Comparison of ENCODE assay signal across 8 mouse cellular contexts in the genomic region with DNA sequence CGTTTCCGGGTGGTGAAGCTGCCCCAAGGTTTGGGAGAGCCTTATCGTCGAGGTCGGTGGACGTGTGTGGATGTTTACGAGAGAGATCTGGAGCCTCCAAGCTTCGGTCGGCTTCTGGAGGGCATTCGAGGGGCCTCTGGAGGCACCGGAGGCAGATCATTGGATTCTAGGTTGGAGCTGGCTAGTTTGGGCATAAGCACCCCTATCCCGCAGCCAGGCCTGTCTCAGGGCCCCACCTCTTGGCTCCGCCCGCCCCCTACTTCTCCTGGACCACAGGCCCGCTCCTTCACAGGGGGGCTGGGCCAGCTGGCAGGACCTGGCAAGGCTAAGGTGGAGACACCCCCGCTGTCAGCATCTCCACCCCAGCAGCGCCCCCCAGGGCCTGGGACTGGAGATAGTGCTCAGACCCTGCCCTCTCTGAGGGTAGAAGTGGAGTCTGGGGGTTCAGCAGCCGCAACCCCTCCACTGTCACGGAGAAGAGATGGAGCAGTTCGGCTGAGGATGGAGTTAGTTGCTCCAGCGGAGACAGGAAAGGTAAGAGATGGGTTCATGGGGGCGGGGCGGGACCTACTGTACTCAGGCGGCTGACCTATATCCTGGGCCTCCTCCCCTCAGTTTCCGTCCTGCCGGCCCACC. TPM values are rescaled to one million over a fixed set of nuclear protein-coding genes. Genes with fewer than 3 reads are reported as not detected.
DNase-seq lines count a peak whose midpoint lies in the region; ATAC-seq and TF ChIP-seq lines count a peak whose summit lies in the region.

No protein-coding gene starts in this region.

- H3K9me3 ChIP-seq in forebrain, embryonic 13.5 days (replicated peaks) = no peaks in the 10 kb centered on the region
- no peaks in the 10 kb centered on the region for H3K9me3 ChIP-seq in hindbrain, postnatal 0 days (ENCODE audit: low read length)
- H3K9me3 ChIP-seq in liver, postnatal 0 days (ENCODE audit: low read length) = no peaks in the 10 kb centered on the region
- no peaks in the 10 kb centered on the region for H3K9me3 ChIP-seq in neural tube, embryonic 13.5 days

- peak overlapping the region; percentile 84 for H3K9ac ChIP-seq in forebrain, embryonic 13.5 days
- H3K9ac ChIP-seq in hindbrain, postnatal 0 days (replicated peaks; ENCODE audit: low read length) = peak overlapping the region; percentile 65
- peak overlapping the region; percentile 91 for H3K9ac ChIP-seq in liver, postnatal 0 days (replicated peaks)
- peak overlapping the region; percentile 72 for H3K9ac ChIP-seq in neural tube, embryonic 13.5 days

- intact Hi-C loops in gastrocnemius, adult 2 months (cut with DNase I) = loop anchor here (10.0 kb wide), 1 partner anchor 243 kb away; the partner anchor contains the start of gene Pop7
- intact Hi-C loops in gastrocnemius, postnatal 36 days (cut with DNase I) = loop anchor here (5.0 kb wide), 1 partner anchor 215 kb away; the partner anchor contains the start of genes Epo and Gnb2

- ATAC-seq in cerebellum, adult (ENCODE audit: insufficient number of reproducible peaks, low FRiP score, low TSS enrichment) = peak; percentile 32; the same call in 1 of the 2 replicates
- ATAC-seq in forebrain, embryonic 13.5 days = no peak
- ATAC-seq in hindbrain, postnatal 0 days = no peak
- ATAC-seq in liver, postnatal 0 days = peak; percentile 5; the same call in 1 of the 2 replicates
- ATAC-seq in neural tube, embryonic 13.5 days (ENCODE audit: low read depth) = peak; percentile 5; the same call in 1 of the 2 replicates
- ATAC-seq in inflammation-experienced regulatory T-cells, adult 6 months = no peak

- peak; percentile 68 for DNase-seq in gastrocnemius, adult 2 months
- no peak for DNase-seq in gastrocnemius, postnatal 36 days
- DNase-seq in hindbrain, postnatal 0 days (ENCODE audit: low spot score) = peak; percentile 45
- peak; percentile 65 for DNase-seq in liver, postnatal 0 days

- WGBS in forebrain, embryonic 13.5 days = 6% methylated on average over 26 of the region's 26 CpGs
- WGBS in hindbrain, postnatal 0 days = 2% methylated on average over 25 of the region's 26 CpGs
- WGBS in liver, postnatal 0 days (ENCODE audit: insufficient replicate concordance) = 3% methylated on average over 26 of the region's 26 CpGs
- 4% methylated on average over 26 of the region's 26 CpGs for WGBS in neural tube, embryonic 13.5 days

- H3K4me1 ChIP-seq in forebrain, embryonic 13.5 days = peaks cover 40% of the 10 kb centered on the region
- H3K4me1 ChIP-seq in hindbrain, postnatal 0 days (ENCODE audit: insufficient read depth, low read length) = peaks cover 18% of the 10 kb centered on the region; the same call in 1 of the 2 replicates
- peaks cover 30% of the 10 kb centered on the region for H3K4me1 ChIP-seq in liver, postnatal 0 days (ENCODE audit: insufficient read depth)
- H3K4me1 ChIP-seq in neural tube, embryonic 13.5 days (replicated peaks) = peaks cover 45% of the 10 kb centered on the region

- H3K27me3 ChIP-seq in forebrain, embryonic 13.5 days = no peaks in the 10 kb centered on the region
- no peaks in the 10 kb centered on the region for H3K27me3 ChIP-seq in hindbrain, postnatal 0 days (ENCODE audit: insufficient read depth, low read length)
- H3K27me3 ChIP-seq in liver, postnatal 0 days (ENCODE audit: insufficient read depth, low read length) = no peaks in the 10 kb centered on the region
- no peaks in the 10 kb centered on the region for H3K27me3 ChIP-seq in neural tube, embryonic 13.5 days

- peak overlapping the region; percentile 76 for H3K4me3 ChIP-seq in gastrocnemius, adult 2 months
- peak overlapping the region; percentile 69 for H3K4me3 ChIP-seq in forebrain, embryonic 13.5 days
- peak overlapping the region; percentile 64 for H3K4me3 ChIP-seq in hindbrain, postnatal 0 days (ENCODE audit: low read length)
- H3K4me3 ChIP-seq in liver, postnatal 0 days (ENCODE audit: low read depth, low read length) = peak overlapping the region; percentile 75
- H3K4me3 ChIP-seq in neural tube, embryonic 13.5 days = peak overlapping the region; percentile 66

- peak overlapping the region; percentile 99 for H3K4me2 ChIP-seq in forebrain, embryonic 13.5 days
- peak overlapping the region; percentile 98 for H3K4me2 ChIP-seq in hindbrain, postnatal 0 days (ENCODE audit: low read depth, low read length)
- peak overlapping the region; percentile 83 for H3K4me2 ChIP-seq in liver, postnatal 0 days (ENCODE audit: low read depth, low read length)
- peak overlapping the region; percentile 99 for H3K4me2 ChIP-seq in neural tube, embryonic 13.5 days

- no peak for TF ChIP-seq EP300 in liver, postnatal 0 days (IDR thresholded peaks at IDR 0.05; ENCODE audit: low read depth)

- H3K27ac ChIP-seq in gastrocnemius, adult 2 months = peak overlapping the region; percentile 91
- H3K27ac ChIP-seq in forebrain, embryonic 13.5 days = peak overlapping the region; percentile 94
- peak overlapping the region; percentile 86 for H3K27ac ChIP-seq in hindbrain, postnatal 0 days
- peak overlapping the region; percentile 99 for H3K27ac ChIP-seq in liver, postnatal 0 days (ENCODE audit: low read depth)
- peak overlapping the region; percentile 93 for H3K27ac ChIP-seq in neural tube, embryonic 13.5 days (replicated peaks)

- peaks cover 24% of the 10 kb centered on the region for H3K36me3 ChIP-seq in forebrain, embryonic 13.5 days (ENCODE audit: poor library complexity, severe bottlenecking)
- H3K36me3 ChIP-seq in hindbrain, postnatal 0 days (ENCODE audit: insufficient read depth, low read length) = peaks cover 13% of the 10 kb centered on the region; the same call in 1 of the 2 replicates
- H3K36me3 ChIP-seq in liver, postnatal 0 days (replicated peaks; ENCODE audit: insufficient read depth, low read length) = peaks cover 20% of the 10 kb centered on the region
- H3K36me3 ChIP-seq in neural tube, embryonic 13.5 days = peaks cover 16% of the 10 kb centered on the region

- 0 out of 2 replicates have a peak, but pooled peaks have one; percentile 2 for TF ChIP-seq CTCF in gastrocnemius, adult 2 months (IDR thresholded peaks at IDR 0.05)
- peak; percentile 33; the same call in 1 of the 2 replicates for TF ChIP-seq CTCF in hindbrain, postnatal 0 days (IDR thresholded peaks at IDR 0.05; ENCODE audit: low read depth)
- TF ChIP-seq CTCF in liver, postnatal 0 days (IDR thresholded peaks at IDR 0.05; ENCODE audit: low read depth) = peak; percentile 48

RNA-seq across cellular contexts. Expression of gene Tsc22d4, which starts 1.9 kb away (rescaled TPM):
- 10 to 100 TPM; 43.5 to 58.6 TPM for total RNA-seq in gastrocnemius, adult 2 months (2021)
- 10 to 100 TPM; 52.2 to 55.6 TPM for total RNA-seq in gastrocnemius, postnatal 36 days (2021)
- 64.3 and 71.0 TPM in 2 replicates for polyA plus RNA-seq in forebrain, embryonic 13.5 days (2015; fragmentation: Nextera tagmentation; extraction: Ambion mirVana)
- 383 and 444 TPM in 2 replicates for total RNA-seq in hindbrain, postnatal 0 days (2014; rRNA removed)
- polyA plus RNA-seq in hindbrain, postnatal 0 days (2015; fragmentation: Nextera tagmentation; extraction: Ambion mirVana) = 251 and 270 TPM in 2 replicates
- 65.3 and 65.9 TPM in 2 replicates for polyA plus RNA-seq in liver, postnatal 0 days (2015; fragmentation: Nextera tagmentation; extraction: Ambion mirVana)
- polyA plus RNA-seq in neural tube, embryonic 13.5 days (2015; fragmentation: Nextera tagmentation; extraction: Ambion mirVana) = 76.8 and 86.9 TPM in 2 replicates
- 10 to 100 TPM; 43.3 to 83.4 (median 64.7) TPM for polyA plus RNA-seq in inflammation-experienced regulatory T-cells, adult 6 months (2017; shearing (Covaris generic))

RNA-seq across cellular contexts. Expression of gene Nyap1, which starts 6.0 kb away (rescaled TPM):
- total RNA-seq in gastrocnemius, adult 2 months (2021) = under 1 TPM; 0.05 to 0.45 TPM
- under 1 TPM; 0.20 to 0.28 TPM for total RNA-seq in gastrocnemius, postnatal 36 days (2021)
- 25.0 and 26.5 TPM in 2 replicates for polyA plus RNA-seq in forebrain, embryonic 13.5 days (2015; fragmentation: Nextera tagmentation; extraction: Ambion mirVana)
- 192 and 215 TPM in 2 replicates for total RNA-seq in hindbrain, postnatal 0 days (2014; rRNA removed)
- polyA plus RNA-seq in hindbrain, postnatal 0 days (2015; fragmentation: Nextera tagmentation; extraction: Ambion mirVana) = 30.0 and 33.2 TPM in 2 replicates
- 0.11 and 0.18 TPM in 2 replicates for polyA plus RNA-seq in liver, postnatal 0 days (2015; fragmentation: Nextera tagmentation; extraction: Ambion mirVana)
- 23.4 and 25.4 TPM in 2 replicates for polyA plus RNA-seq in neural tube, embryonic 13.5 days (2015; fragmentation: Nextera tagmentation; extraction: Ambion mirVana)
- under 1 TPM in 2 of 3 experiments, not detected in 1; 0.12 to 0.20 TPM for polyA plus RNA-seq in inflammation-experienced regulatory T-cells, adult 6 months (2017; shearing (Covaris generic))

RNA-seq across cellular contexts. Expression of gene Ppp1r35, which starts 31.2 kb away (rescaled TPM):
- total RNA-seq in gastrocnemius, adult 2 months (2021) = 1 to 10 TPM; 5.4 to 6.9 TPM
- 1 to 10 TPM; 5.6 to 7.9 TPM for total RNA-seq in gastrocnemius, postnatal 36 days (2021)
- 38.3 and 45.0 TPM in 2 replicates for polyA plus RNA-seq in forebrain, embryonic 13.5 days (2015; fragmentation: Nextera tagmentation; extraction: Ambion mirVana)
- 52.8 and 67.0 TPM in 2 replicates for total RNA-seq in hindbrain, postnatal 0 days (2014; rRNA removed)
- 35.5 and 37.1 TPM in 2 replicates for polyA plus RNA-seq in hindbrain, postnatal 0 days (2015; fragmentation: Nextera tagmentation; extraction: Ambion mirVana)
- polyA plus RNA-seq in liver, postnatal 0 days (2015; fragmentation: Nextera tagmentation; extraction: Ambion mirVana) = 13.4 and 18.1 TPM in 2 replicates
- 38.1 and 39.7 TPM in 2 replicates for polyA plus RNA-seq in neural tube, embryonic 13.5 days (2015; fragmentation: Nextera tagmentation; extraction: Ambion mirVana)
- 10 to 100 TPM in 1 of 3 experiments, 1 to 10 TPM in 2; 6.0 to 10.9 (median 6.5) TPM for polyA plus RNA-seq in inflammation-experienced regulatory T-cells, adult 6 months (2017; shearing (Covaris generic))

RNA-seq across cellular contexts. Expression of gene Mepce, which starts 40.0 kb away (rescaled TPM):
- total RNA-seq in gastrocnemius, adult 2 months (2021) = 10 to 100 TPM; 22.4 to 26.2 TPM
- total RNA-seq in gastrocnemius, postnatal 36 days (2021) = 10 to 100 TPM; 20.8 to 25.2 TPM
- 10.3 and 12.3 TPM in 2 replicates for polyA plus RNA-seq in forebrain, embryonic 13.5 days (2015; fragmentation: Nextera tagmentation; extraction: Ambion mirVana)
- 40.3 and 49.2 TPM in 2 replicates for total RNA-seq in hindbrain, postnatal 0 days (2014; rRNA removed)
- polyA plus RNA-seq in hindbrain, postnatal 0 days (2015; fragmentation: Nextera tagmentation; extraction: Ambion mirVana) = 16.8 and 17.1 TPM in 2 replicates
- 4.7 and 5.0 TPM in 2 replicates for polyA plus RNA-seq in liver, postnatal 0 days (2015; fragmentation: Nextera tagmentation; extraction: Ambion mirVana)
- 9.9 and 12.3 TPM in 2 replicates for polyA plus RNA-seq in neural tube, embryonic 13.5 days (2015; fragmentation: Nextera tagmentation; extraction: Ambion mirVana)
- 10 to 100 TPM; 13.1 to 32.7 (median 29.8) TPM for polyA plus RNA-seq in inflammation-experienced regulatory T-cells, adult 6 months (2017; shearing (Covaris generic))

RNA-seq across cellular contexts. Expression of gene Zcwpw1, which starts 40.2 kb away (rescaled TPM):
- under 1 TPM; 0.20 to 0.39 TPM for total RNA-seq in gastrocnemius, adult 2 months (2021)
- total RNA-seq in gastrocnemius, postnatal 36 days (2021) = under 1 TPM in 1 of 2 experiments, not detected in 1; 0.17 TPM
- 12.7 and 15.4 TPM in 2 replicates for polyA plus RNA-seq in forebrain, embryonic 13.5 days (2015; fragmentation: Nextera tagmentation; extraction: Ambion mirVana)
- 3.8 and 4.9 TPM in 2 replicates for total RNA-seq in hindbrain, postnatal 0 days (2014; rRNA removed)
- 11.4 TPM in 2 replicates for polyA plus RNA-seq in hindbrain, postnatal 0 days (2015; fragmentation: Nextera tagmentation; extraction: Ambion mirVana)
- polyA plus RNA-seq in liver, postnatal 0 days (2015; fragmentation: Nextera tagmentation; extraction: Ambion mirVana) = 1.5 and 1.9 TPM in 2 replicates
- polyA plus RNA-seq in neural tube, embryonic 13.5 days (2015; fragmentation: Nextera tagmentation; extraction: Ambion mirVana) = 10.4 and 12.4 TPM in 2 replicates
- polyA plus RNA-seq in inflammation-experienced regulatory T-cells, adult 6 months (2017; shearing (Covaris generic)) = 10 to 100 TPM in 2 of 3 experiments, 1 to 10 TPM in 1; 4.7 to 12.0 (median 11.0) TPM

Comparison
In these comparisons a context has a peak if more than half of its experiments do, and no peak if none do; other contexts are left out.
1. DNase-seq: peak in gastrocnemius, adult 2 months (single experiment), hindbrain, postnatal 0 days (single experiment) and liver, postnatal 0 days (single experiment); none in gastrocnemius, postnatal 36 days (0 of 2).
2. ATAC-seq: peak in cerebellum, adult (single experiment), liver, postnatal 0 days (single experiment) and neural tube, embryonic 13.5 days (single experiment); none in forebrain, embryonic 13.5 days (single experiment), hindbrain, postnatal 0 days (single experiment) and inflammation-experienced regulatory T-cells, adult 6 months (single experiment).
3. RNA of gene Nyap1, which starts 6.0 kb away (polyA plus RNA-seq): 30.0 to 33.2 TPM in hindbrain, postnatal 0 days, 25.0 to 26.5 TPM in forebrain, embryonic 13.5 days and 23.4 to 25.4 TPM in neural tube, embryonic 13.5 days; 0.11 to 0.18 TPM in liver, postnatal 0 days and 0.12 to 0.20 TPM in inflammation-experienced regulatory T-cells, adult 6 months; every median in the first group is over 10 times any median in the second.
4. Peak in every context shown above with its lines, with median percentiles within 50 percentile points of each other: H3K27ac ChIP-seq, H3K4me3 ChIP-seq, CTCF ChIP-seq, H3K4me2 ChIP-seq and H3K9ac ChIP-seq.